Mouse (Mus musculus): ENCODE data around the gene Slc12a9. TPM values are rescaled to one million over a fixed set of nuclear protein-coding genes. Genes with fewer than 3 reads are reported as not detected.

The Slc12a9 gene
- polyA plus RNA-seq, 1 experiment from 2014 or later: 6.2 TPM

GRCm38 (mm10) chr5:137277360-137278342, 55.7 kb downstream of the Slc12a9 start:
- Histone ChIP-seq H3K27ac (ENCODE audit: low read depth, low read length) (no peak overlapping the region), H3K4me1 (ENCODE audit: control insufficient read depth, insufficient read depth, low read length) (no peaks in the 10 kb centered on the region), H3K36me3 (ENCODE audit: control insufficient read depth, insufficient read depth, low read length) (no peaks in the 10 kb centered on the region), H3K4me2 (ENCODE audit: low read length) (no peak overlapping the region), H3K9ac (ENCODE audit: low read length) (no peak overlapping the region), H3K4me3 (ENCODE audit: low read depth, low read length) (no peak overlapping the region), H3K9me3 (replicated peaks; ENCODE audit: control insufficient read depth, low read length) (no peaks in the 10 kb centered on the region), H3K27me3 (replicated peaks; ENCODE audit: control insufficient read depth, insufficient read depth, low read length) (no peaks in the 10 kb centered on the region)
- 53% methylated on average over 18 of the region's 18 CpGs for WGBS
- ATAC-seq: no peak
- peak; percentile 47 for DNase-seq (ENCODE audit: low spot score)

GRCm38 (mm10) chr5:137268131-137268910, 65.1 kb downstream of the Slc12a9 start:
- DNase-seq (ENCODE audit: low spot score): no peak
- Histone ChIP-seq H3K36me3 (ENCODE audit: control insufficient read depth, insufficient read depth, low read length) (no peaks in the 10 kb centered on the region), H3K27ac (ENCODE audit: low read depth, low read length) (no peak overlapping the region), H3K4me1 (ENCODE audit: control insufficient read depth, insufficient read depth, low read length) (no peaks in the 10 kb centered on the region), H3K4me2 (ENCODE audit: low read length) (0 out of 2 replicates have a peak overlapping the region, but pooled peaks have one; percentile 5), H3K9me3 (replicated peaks; ENCODE audit: control insufficient read depth, low read length) (no peaks in the 10 kb centered on the region), H3K27me3 (replicated peaks; ENCODE audit: control insufficient read depth, insufficient read depth, low read length) (no peaks in the 10 kb centered on the region), H3K9ac (ENCODE audit: low read length) (no peak overlapping the region), H3K4me3 (ENCODE audit: low read depth, low read length) (no peak overlapping the region)
- 34% methylated on average over 17 of the region's 18 CpGs for WGBS
- ATAC-seq: no peak

- no peak for DNase-seq (ENCODE audit: low spot score)
- no peaks in the 10 kb centered on the region for H3K27me3 ChIP-seq (replicated peaks; ENCODE audit: control insufficient read depth, insufficient read depth, low read length)
- no peak for ATAC-seq
- no peak overlapping the region for H3K27ac ChIP-seq (ENCODE audit: low read depth, low read length)
- no peaks in the 10 kb centered on the region for H3K4me1 ChIP-seq (ENCODE audit: control insufficient read depth, insufficient read depth, low read length)
- no peak overlapping the region for H3K4me3 ChIP-seq (ENCODE audit: low read depth, low read length)
- no peak overlapping the region for H3K4me2 ChIP-seq (ENCODE audit: low read length)
- no peaks in the 10 kb centered on the region for H3K9me3 ChIP-seq (replicated peaks; ENCODE audit: control insufficient read depth, low read length)
- H3K9ac ChIP-seq (ENCODE audit: low read length): no peak overlapping the region
- WGBS: 87% methylated on average over 11 of the region's 11 CpGs
- H3K36me3 ChIP-seq (ENCODE audit: control insufficient read depth, insufficient read depth, low read length): no peaks in the 10 kb centered on the region
Measured at GRCm38 (mm10) chr5:137264787-137265186, 68.6 kb downstream of the Slc12a9 start.

Small RNA genes within 50 kb of the gene (microRNA-seq; reads per million reads assigned to microRNA genes)
- gene Mir7036: 0.79 reads per million
- gene Mir8116: not detected

Other genes starting within 250 kb of the Slc12a9 start
- gene Trim56, start 217.4 kb downstream of the Slc12a9 start, polyA plus RNA-seq (2014; fragmentation: Nextera tagmentation; extraction: Ambion mirVana): 3.2 and 4.8 TPM in 2 replicates
- gene Muc3, start 184.3 kb downstream of the Slc12a9 start, polyA plus RNA-seq (2014; fragmentation: Nextera tagmentation; extraction: Ambion mirVana): not detected in 2 replicates
- gene Muc3a, start 121.2 kb downstream of the Slc12a9 start, polyA plus RNA-seq (2014; fragmentation: Nextera tagmentation; extraction: Ambion mirVana): 0.11 TPM in 1 of 2 replicates, not detected in the other
- 6.9 and 10.9 TPM in 2 replicates for gene Ache, start 46.1 kb downstream of the Slc12a9 start, polyA plus RNA-seq (2014; fragmentation: Nextera tagmentation; extraction: Ambion mirVana)
- 9.8 and 10.3 TPM in 2 replicates for gene Ufsp1, start 39.0 kb downstream of the Slc12a9 start, polyA plus RNA-seq (2014; fragmentation: Nextera tagmentation; extraction: Ambion mirVana)
- 78.9 and 95.2 TPM in 2 replicates for gene Srrt, start 25.9 kb downstream of the Slc12a9 start, polyA plus RNA-seq (2014; fragmentation: Nextera tagmentation; extraction: Ambion mirVana)
- 18.2 and 18.4 TPM in 2 replicates for gene Trip6, start 19.2 kb downstream of the Slc12a9 start, polyA plus RNA-seq (2014; fragmentation: Nextera tagmentation; extraction: Ambion mirVana)
- gene Ephb4, start 16.5 kb upstream of the Slc12a9 start, polyA plus RNA-seq (2014; fragmentation: Nextera tagmentation; extraction: Ambion mirVana): 6.2 and 8.0 TPM in 2 replicates
- gene Zan, start 143.5 kb upstream of the Slc12a9 start, polyA plus RNA-seq (2014; fragmentation: Nextera tagmentation; extraction: Ambion mirVana): 0.04 and 0.05 TPM in 2 replicates
- 81.2 and 98.0 TPM in 2 replicates for gene Pop7, start 168.9 kb upstream of the Slc12a9 start, polyA plus RNA-seq (2014; fragmentation: Nextera tagmentation; extraction: Ambion mirVana)
- gene Gigyf1, start 185.0 kb upstream of the Slc12a9 start, polyA plus RNA-seq (2014; fragmentation: Nextera tagmentation; extraction: Ambion mirVana): 11.5 and 13.0 TPM in 2 replicates
- gene Epo, start 199.6 kb upstream of the Slc12a9 start, polyA plus RNA-seq (2014; fragmentation: Nextera tagmentation; extraction: Ambion mirVana): not detected in 2 replicates
- 598 and 644 TPM in 2 replicates for gene Gnb2, start 199.9 kb upstream of the Slc12a9 start, polyA plus RNA-seq (2014; fragmentation: Nextera tagmentation; extraction: Ambion mirVana)
- gene Actl6b, start 219.9 kb upstream of the Slc12a9 start, polyA plus RNA-seq (2014; fragmentation: Nextera tagmentation; extraction: Ambion mirVana): 184 and 201 TPM in 2 replicates
- gene Tfr2, start 236.2 kb upstream of the Slc12a9 start, polyA plus RNA-seq (2014; fragmentation: Nextera tagmentation; extraction: Ambion mirVana): 1.8 and 1.9 TPM in 2 replicates

All from forebrain, embryonic 14.5 days (tissue).